In the genomic region with DNA sequence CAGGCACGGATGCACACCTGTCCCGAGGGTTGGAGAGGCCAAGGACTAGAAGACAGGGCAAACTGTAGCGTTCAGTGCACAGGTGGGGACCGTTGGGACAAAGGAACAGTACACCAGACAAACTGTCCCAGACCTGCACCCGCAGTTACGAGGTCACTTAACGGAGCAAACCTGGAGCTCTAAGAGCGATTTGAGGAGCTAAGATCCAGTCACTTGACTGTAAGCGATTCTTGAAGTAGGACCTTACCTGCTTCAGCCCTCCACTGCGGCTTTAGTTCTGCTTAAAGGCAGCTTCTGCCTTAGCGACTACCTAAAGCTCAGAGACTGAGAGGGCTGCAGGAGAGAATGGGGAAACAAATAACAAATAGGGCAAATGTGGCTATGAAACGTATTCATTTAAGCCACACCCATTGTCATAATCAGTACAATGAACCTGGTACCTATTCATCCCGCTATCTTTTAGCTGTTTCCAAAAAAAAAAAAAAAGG, we compare ENCODE assay signal across 8 mouse cellular contexts. TPM values are rescaled to one million over a fixed set of nuclear protein-coding genes. Genes with fewer than 3 reads are reported as not detected.
DNase-seq lines count a peak whose midpoint lies in the region; ATAC-seq and TF ChIP-seq lines count a peak whose summit lies in the region.

No protein-coding gene starts in this region.

- no peak for ATAC-seq in heart, embryonic 14.5 days (ENCODE audit: insufficient number of reproducible peaks, insufficient read depth, low FRiP score, low read depth)
- ATAC-seq in hindbrain, embryonic 14.5 days (ENCODE audit: low FRiP score): peak; percentile 61

- no peak overlapping the region for H3K27ac ChIP-seq in heart, embryonic 14.5 days (replicated peaks in 1 of 2; ENCODE audit: control insufficient read depth in 1 of 2, insufficient read depth in 1 of 2, low read depth in 2 of 2, low read length in 2 of 2)
- no peak overlapping the region for H3K27ac ChIP-seq in cortical plate, adult 2 months (ENCODE audit: insufficient read depth, low read length)
- peak overlapping the region; percentile 80 for H3K27ac ChIP-seq in hindbrain, embryonic 14.5 days
- peak overlapping the region; percentile 86 for H3K27ac ChIP-seq in midbrain, embryonic 10.5 days (replicated peaks)

- TF ChIP-seq POLR2A in cortical plate, adult 2 months (IDR thresholded peaks at IDR 0.05; ENCODE audit: extremely low read depth, insufficient read depth, low read length): no peak

- no peaks in the 10 kb centered on the region for H3K27me3 ChIP-seq in heart, embryonic 14.5 days (ENCODE audit: control insufficient read depth, insufficient read depth, low read length)
- H3K27me3 ChIP-seq in hindbrain, embryonic 14.5 days (ENCODE audit: control insufficient read depth, insufficient read depth, low read length): no peaks in the 10 kb centered on the region
- H3K27me3 ChIP-seq in midbrain, embryonic 10.5 days (ENCODE audit: low read depth, poor library complexity, severe bottlenecking): no peaks in the 10 kb centered on the region

- TF ChIP-seq CTCF in cortical plate, adult 2 months (IDR thresholded peaks at IDR 0.05; ENCODE audit: extremely low read depth, insufficient read depth, low read length): no peak

- no peak for DNase-seq in heart, postnatal 36 days
- no peak for DNase-seq in hindbrain, embryonic 14.5 days (ENCODE audit: low spot score)
- no peak for DNase-seq in midbrain, embryonic 10.5 days (ENCODE audit: low spot score)
- DNase-seq in layer of hippocampus, adult 11-12 months (ENCODE audit: low spot score): no peak
- no peak for DNase-seq in cerebellum, adult 11-12 months
- no peak for DNase-seq in lung, adult 18-20 months

- H3K4me1 ChIP-seq in heart, embryonic 14.5 days (ENCODE audit: control insufficient read depth in 2 of 2, insufficient read depth in 2 of 2, low read length in 2 of 2): peaks cover 5 to 8% of the 10 kb centered on the region in 2 experiments; a peak in 2 of 4 replicates
- no peaks in the 10 kb centered on the region for H3K4me1 ChIP-seq in cortical plate, adult 2 months (ENCODE audit: control insufficient read depth, insufficient read depth, low read length)
- 0 out of 2 replicates have a peak, but pooled peaks cover 6% of the 10 kb centered on the region for H3K4me1 ChIP-seq in hindbrain, embryonic 14.5 days (replicated peaks; ENCODE audit: control insufficient read depth, insufficient read depth, low read length)
- peaks cover 12% of the 10 kb centered on the region for H3K4me1 ChIP-seq in midbrain, embryonic 10.5 days

- WGBS in heart, embryonic 14.5 days: 33% methylated on average over 13 of the region's 13 CpGs
- WGBS in hindbrain, embryonic 14.5 days: 30% methylated on average over 13 of the region's 13 CpGs
- WGBS in midbrain, embryonic 10.5 days: 29% methylated on average over 13 of the region's 13 CpGs

- H3K36me3 ChIP-seq in heart, embryonic 14.5 days (ENCODE audit: control insufficient read depth, insufficient read depth, low read length): no peaks in the 10 kb centered on the region
- H3K36me3 ChIP-seq in hindbrain, embryonic 14.5 days (replicated peaks; ENCODE audit: control insufficient read depth, insufficient read depth): no peaks in the 10 kb centered on the region
- no peaks in the 10 kb centered on the region for H3K36me3 ChIP-seq in midbrain, embryonic 10.5 days

- intact Hi-C loops in heart, postnatal 36 days (cut with DNase I): no loop called here

- peak overlapping the region; percentile 72; the same call in 1 of the 2 replicates for H3K9ac ChIP-seq in heart, embryonic 14.5 days (ENCODE audit: low read length)
- H3K9ac ChIP-seq in hindbrain, embryonic 14.5 days: peak overlapping the region; percentile 76

- H3K4me2 ChIP-seq in heart, embryonic 14.5 days (ENCODE audit: low read length): peak overlapping the region; percentile 61
- H3K4me2 ChIP-seq in hindbrain, embryonic 14.5 days (replicated peaks): peak overlapping the region; percentile 62

- peak overlapping the region; percentile 48 to 68 for H3K4me3 ChIP-seq in heart, embryonic 14.5 days (ENCODE audit: control insufficient read depth in 1 of 2, insufficient read depth in 1 of 2, low read depth in 1 of 2, low read length in 2 of 2)
- peak overlapping the region; percentile 26 for H3K4me3 ChIP-seq in cortical plate, adult 2 months (ENCODE audit: insufficient read depth, low read length)
- H3K4me3 ChIP-seq in hindbrain, embryonic 14.5 days (replicated peaks; ENCODE audit: low read length): peak overlapping the region; percentile 49
- peak overlapping the region; percentile 55 for H3K4me3 ChIP-seq in midbrain, embryonic 10.5 days

- H3K9me3 ChIP-seq in heart, embryonic 14.5 days (ENCODE audit: control insufficient read depth, low read length): no peaks in the 10 kb centered on the region
- no peaks in the 10 kb centered on the region for H3K9me3 ChIP-seq in hindbrain, embryonic 14.5 days (ENCODE audit: control insufficient read depth, low read length)
- H3K9me3 ChIP-seq in midbrain, embryonic 10.5 days (replicated peaks): no peaks in the 10 kb centered on the region

RNA-seq across cellular contexts. Expression of gene Armc3, which starts 0.3 kb away (rescaled TPM):
- not detected in 2 replicates for polyA plus RNA-seq in heart, embryonic 14.5 days (2014; fragmentation: Nextera tagmentation; extraction: Ambion mirVana)
- total RNA-seq in heart, postnatal 36 days (2021): not detected
- polyA plus RNA-seq in cortical plate, adult 2 months (2012; rRNA removed): 0.25 TPM in 2 replicates
- polyA plus RNA-seq in hindbrain, embryonic 14.5 days (2014; fragmentation: Nextera tagmentation; extraction: Ambion mirVana): 2.1 TPM in 2 replicates
- 0.40 and 0.51 TPM in 2 replicates for polyA plus RNA-seq in midbrain, embryonic 10.5 days (2016; fragmentation: Nextera tagmentation; extraction: Ambion mirVana)

Comparison
In these comparisons a context has a peak if more than half of its experiments do, and no peak if none do; other contexts are left out.
1. H3K27ac ChIP-seq: peak in hindbrain, embryonic 14.5 days (single experiment) and midbrain, embryonic 10.5 days (single experiment); none in heart, embryonic 14.5 days (0 of 2) and cortical plate, adult 2 months (single experiment).
2. Peak in every context shown above with its lines, with median percentiles within 50 percentile points of each other: H3K4me3 ChIP-seq.